Mouse (Mus musculus) right cerebral cortex, postnatal 14 days (tissue): Measurements from ENCODE around the gene Zkscan5.
A peak's percentile ranks its signal among the peaks of the same experiment; 100 is the strongest.
"Not testable (repeated sequence)": the region's sequence is repeated elsewhere in the genome, so short reads cannot be mapped to it uniquely, and the experiment has no call there.

Experiments used
- DNase-seq: peaks from one replicate; pipeline ENCODE4 v3.0.0; 2022

Gene Zkscan5

GRCm38 (mm10) chr5:145214679-145215078 is 10.3 kb downstream of the Zkscan5 start:
- no peak for DNase-seq

DNA sequence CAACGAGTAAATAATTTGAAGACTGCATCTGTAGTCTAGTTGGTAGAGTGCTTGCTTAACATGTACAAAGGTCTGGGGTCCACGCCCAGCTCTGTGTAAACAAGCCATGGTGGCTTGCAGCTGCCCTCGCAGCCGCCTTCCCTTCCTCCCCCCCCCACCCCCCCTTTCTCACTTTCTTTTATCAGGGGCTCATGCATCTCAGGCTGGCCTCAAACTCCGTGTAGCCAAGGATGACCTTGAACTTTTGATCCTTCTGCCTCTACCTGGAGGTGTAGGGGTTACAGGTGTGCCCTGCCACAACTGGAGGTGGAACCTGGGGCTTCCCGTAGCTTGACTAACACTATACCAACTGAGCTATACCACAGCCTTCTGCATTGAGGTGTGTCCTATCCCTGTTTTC is 13.4 kb downstream of the Zkscan5 start:
- DNase-seq = no peak

DNA sequence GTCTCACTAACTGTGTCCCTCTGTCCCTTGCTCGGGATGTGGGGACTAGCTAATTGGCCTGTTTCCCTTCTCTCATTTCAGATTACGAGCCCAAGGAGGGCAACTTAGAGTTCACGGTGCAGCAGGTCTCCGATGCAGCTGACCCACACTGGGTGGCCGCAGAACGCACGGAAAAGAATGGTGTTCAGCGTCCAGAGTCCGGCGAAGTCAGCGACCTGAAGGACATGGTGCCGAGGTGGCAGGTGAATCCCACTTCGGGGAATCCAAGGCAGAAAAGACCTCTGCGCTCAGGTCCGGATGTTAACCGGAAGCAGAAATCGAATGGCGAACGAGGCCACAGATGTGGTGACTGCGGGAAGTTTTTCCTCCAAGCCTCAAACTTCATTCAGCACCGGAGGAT is 13.8 kb downstream of the Zkscan5 start:
- DNase-seq = no peak

DNA sequence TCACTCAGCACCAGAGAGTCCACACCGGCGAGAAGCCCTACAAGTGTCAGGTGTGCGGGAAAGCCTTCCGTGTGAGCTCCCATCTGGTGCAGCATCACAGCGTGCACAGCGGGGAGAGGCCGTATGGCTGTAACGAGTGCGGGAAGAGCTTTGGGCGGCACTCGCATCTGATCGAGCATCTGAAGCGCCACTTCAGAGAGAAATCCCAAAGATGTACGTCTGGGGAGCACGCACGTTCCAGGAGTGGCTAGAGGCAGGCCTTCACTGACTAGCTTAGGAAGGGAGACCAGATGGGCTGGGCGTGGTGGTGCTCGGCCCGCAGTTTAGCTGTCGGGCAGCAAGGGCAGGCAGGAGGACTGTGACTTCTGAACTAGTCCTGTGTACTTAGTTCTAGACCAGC is 14.3 kb downstream of the Zkscan5 start:
- DNase-seq = no peak

GRCm38 (mm10) chr5:145219981-145220380 is 15.6 kb downstream of the Zkscan5 start:
- DNase-seq = no peak

DNA sequence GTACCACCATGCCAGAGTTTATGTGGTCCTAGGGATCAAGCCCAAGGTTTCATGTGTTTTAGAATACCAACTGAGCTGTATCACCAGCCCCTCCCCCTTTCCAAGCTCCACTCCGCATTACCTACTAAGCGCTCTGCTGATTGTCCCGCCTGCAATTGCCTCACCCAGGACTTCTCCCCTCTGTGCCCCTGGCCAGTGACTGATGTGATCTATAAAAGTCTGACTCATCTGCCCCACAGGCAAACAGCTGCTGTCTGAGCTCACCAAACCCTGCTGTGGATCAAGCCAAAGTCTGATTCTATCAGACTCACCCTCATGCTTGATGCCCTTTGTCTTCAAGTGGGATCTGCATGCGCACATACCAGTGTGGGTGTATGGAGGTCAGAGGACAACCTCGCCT is 18.5 kb downstream of the Zkscan5 start:
- DNase-seq = no peak

- no peak for DNase-seq
Observed at GRCm38 (mm10) chr5:145223395-145223794, 19.0 kb downstream of the Zkscan5 start.

- no peak for DNase-seq
Observed at GRCm38 (mm10) chr5:145226453-145226852, 22.1 kb downstream of the Zkscan5 start.

DNA sequence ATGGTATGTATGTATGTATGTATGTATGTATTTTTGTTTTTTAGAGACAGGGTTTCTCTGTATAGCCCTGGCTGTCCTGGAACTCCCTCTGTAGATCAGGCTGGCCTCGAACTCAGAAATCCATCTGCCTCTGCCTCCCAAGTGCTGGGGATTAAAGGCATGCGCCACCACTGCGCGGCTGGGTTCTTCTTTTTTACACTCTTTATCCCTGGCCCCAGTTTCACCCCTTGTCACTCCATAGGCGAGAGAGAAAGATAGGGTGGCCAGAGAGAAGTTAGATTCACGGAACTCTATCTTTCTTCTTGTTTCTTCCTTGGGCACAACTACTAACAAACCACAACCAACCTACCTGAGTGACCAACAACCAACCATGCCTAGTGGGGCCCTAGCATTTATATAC is 24.9 kb downstream of the Zkscan5 start:
- DNase-seq = not testable (repeated sequence)

GRCm38 (mm10) chr5:145230641-145231040 is 26.3 kb downstream of the Zkscan5 start:
- no peak for DNase-seq

- DNase-seq = peak; percentile 95
Observed at GRCm38 (mm10) chr5:145231367-145231871, 27.1 kb downstream of the Zkscan5 start, which contains the start of gene Zfp655. Zfp655 (plus strand) TSS chr5:145231715.

DNA sequence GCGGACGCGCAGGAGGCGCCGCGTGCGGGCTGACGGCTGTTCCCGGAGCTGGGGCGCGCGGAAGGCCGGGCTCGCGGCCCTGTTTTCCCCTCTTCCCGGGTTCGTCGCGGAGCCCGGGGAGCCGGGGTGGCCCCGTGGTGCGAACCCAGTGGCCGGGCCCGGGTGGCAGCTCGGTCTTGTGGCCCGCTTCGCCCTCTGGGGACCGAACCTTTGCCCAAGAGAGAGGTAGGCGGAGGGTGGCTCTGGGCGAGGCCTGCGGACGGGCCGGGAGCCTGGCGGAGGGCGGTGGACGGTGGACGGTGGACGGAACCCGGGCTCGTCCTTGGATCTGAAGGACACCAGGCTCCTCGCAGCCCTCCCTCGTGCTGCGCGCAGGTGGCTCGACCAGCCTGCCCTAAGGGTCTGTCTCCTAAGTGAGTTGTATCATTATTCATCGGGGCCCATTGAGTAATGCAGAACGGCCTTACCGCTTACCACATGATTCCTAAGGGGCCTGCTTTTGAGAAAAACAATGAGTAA is 27.6 kb downstream of the Zkscan5 start:
- DNase-seq = no peak

GRCm38 (mm10) chr5:145234636-145235035 is 30.3 kb downstream of the Zkscan5 start:
- DNase-seq = no peak

- no peak for DNase-seq
Observed at GRCm38 (mm10) chr5:145249520-145249919, 45.2 kb downstream of the Zkscan5 start.
